Mouse (Mus musculus) embryonic facial prominence, embryonic 12.5 days (tissue): ENCODE measurements around the gene Vezt. TPM values are rescaled to one million over a fixed set of nuclear protein-coding genes. Genes with fewer than 3 reads are reported as not detected.

Experiments used
- ATAC-seq: fragments of 200-750 bp; cut with Nextera tagmentation; 2 replicates; pipeline ENCODE4 v1.8.0; 2017; ENCODE audit not compliant: insufficient number of reproducible peaks, insufficient read depth, low FRiP score, low TSS enrichment
- H3K27ac ChIP-seq: fragments of 300-500 bp; sonication (generic); 2 replicates; pipeline ENCODE4 v1.5.1; 2016; ENCODE audit warnings: mild to moderate bottlenecking
- H3K27me3 ChIP-seq: fragments of 300-500 bp; sonication (generic); 2 replicates; pipeline ENCODE4 v1.6.1; 2016; ENCODE audit warnings: mild to moderate bottlenecking, moderate library complexity
- H3K36me3 ChIP-seq: fragments of 300-500 bp; sonication (generic); 2 replicates; pipeline ENCODE4 v1.6.1; 2016; ENCODE audit warnings: mild to moderate bottlenecking
- H3K4me1 ChIP-seq: fragments of 300-500 bp; sonication (generic); 2 replicates; pipeline ENCODE4 v1.6.1; 2016
- H3K4me2 ChIP-seq: fragments of 300-500 bp; sonication (generic); replicated peaks from 2 replicates; pipeline ENCODE4 v1.6.1; 2016; ENCODE audit warnings: mild to moderate bottlenecking, moderate library complexity
- H3K4me3 ChIP-seq: fragments of 300-500 bp; sonication (generic); 2 replicates; pipeline ENCODE4 v1.5.1; 2016; ENCODE audit warnings: mild to moderate bottlenecking
- H3K9ac ChIP-seq: fragments of 300-500 bp; sonication (generic); 2 replicates; pipeline ENCODE4 v1.6.1; 2016; ENCODE audit warnings: mild to moderate bottlenecking, moderate library complexity
- H3K9me3 ChIP-seq: fragments of 300-500 bp; sonication (generic); 2 replicates; pipeline ENCODE4 v1.6.1; 2016; ENCODE audit warnings: mild to moderate bottlenecking, moderate library complexity
- WGBS: fragments of 180-500 bp; shearing (Covaris S2); methylation state at CpG from one replicate; pipeline ENCODE4 v1.1.7; 2016; 5-methylcytosine and 5-hydroxymethylcytosine counted together
- polyA plus RNA-seq: library from polyadenylated mRNA; unstranded; fragments of >200 nt; fragmentation: Nextera tagmentation; extraction: Ambion mirVana; gene quantifications from 2 replicates; pipeline ENCODE4 v1.2.1, GENCODE M21; 2016

The Vezt gene
- 35.8 and 37.6 TPM in 2 replicates for polyA plus RNA-seq

- H3K9ac ChIP-seq = peak within 1 kb of the TSS; percentile 79
- peak; percentile 99 for ATAC-seq
- peaks cover 11% of the 10 kb centered on the region for H3K4me1 ChIP-seq
- no peaks in the 10 kb centered on the region for H3K27me3 ChIP-seq
- WGBS = under 1% methylated on average over 76 of the region's 77 CpGs
- no peaks in the 10 kb centered on the region for H3K9me3 ChIP-seq
- peak within 1 kb of the TSS; percentile 72 for H3K4me2 ChIP-seq
- peak within 1 kb of the TSS; percentile 60; the same call in 1 of the 2 replicates for H3K27ac ChIP-seq
- 0 out of 2 replicates have a peak, but pooled peaks cover under 1% of the 10 kb centered on the region for H3K36me3 ChIP-seq
- H3K4me3 ChIP-seq = peak within 1 kb of the TSS; percentile 86
Measured at GRCm38 (mm10) chr10:94035658-94036374, at the start of gene Vezt, which contains the start of gene Fgd6. TSS of gene Vezt (minus strand) at chr10:94035817. TSS of gene Fgd6 (plus strand) at chr10:94036001.

GRCm38 (mm10) chr10:94082040-94082734 lies 46.6 kb upstream of the Vezt start:
- H3K4me3 ChIP-seq = no peak overlapping the region
- no peak for ATAC-seq
- peaks cover 9% of the 10 kb centered on the region for H3K4me1 ChIP-seq
- no peaks in the 10 kb centered on the region for H3K27me3 ChIP-seq
- H3K36me3 ChIP-seq = no peaks in the 10 kb centered on the region
- WGBS = 55% methylated on average over 7 of the region's 7 CpGs
- no peak overlapping the region for H3K4me2 ChIP-seq
- no peak overlapping the region for H3K27ac ChIP-seq
- H3K9me3 ChIP-seq = no peaks in the 10 kb centered on the region
- no peak overlapping the region for H3K9ac ChIP-seq

- Histone ChIP-seq H3K4me3 (no peak overlapping the region), H3K36me3 (no peaks in the 10 kb centered on the region), H3K27ac (no peak overlapping the region), H3K27me3 (no peaks in the 10 kb centered on the region), H3K4me1 (peaks cover 9% of the 10 kb centered on the region), H3K9ac (no peak overlapping the region), H3K9me3 (no peaks in the 10 kb centered on the region), H3K4me2 (no peak overlapping the region)
- no peak for ATAC-seq
- 55% methylated on average over 3 of the region's 3 CpGs for WGBS
Measured at GRCm38 (mm10) chr10:94080740-94081139, 45.1 kb upstream of the Vezt start.

DNA sequence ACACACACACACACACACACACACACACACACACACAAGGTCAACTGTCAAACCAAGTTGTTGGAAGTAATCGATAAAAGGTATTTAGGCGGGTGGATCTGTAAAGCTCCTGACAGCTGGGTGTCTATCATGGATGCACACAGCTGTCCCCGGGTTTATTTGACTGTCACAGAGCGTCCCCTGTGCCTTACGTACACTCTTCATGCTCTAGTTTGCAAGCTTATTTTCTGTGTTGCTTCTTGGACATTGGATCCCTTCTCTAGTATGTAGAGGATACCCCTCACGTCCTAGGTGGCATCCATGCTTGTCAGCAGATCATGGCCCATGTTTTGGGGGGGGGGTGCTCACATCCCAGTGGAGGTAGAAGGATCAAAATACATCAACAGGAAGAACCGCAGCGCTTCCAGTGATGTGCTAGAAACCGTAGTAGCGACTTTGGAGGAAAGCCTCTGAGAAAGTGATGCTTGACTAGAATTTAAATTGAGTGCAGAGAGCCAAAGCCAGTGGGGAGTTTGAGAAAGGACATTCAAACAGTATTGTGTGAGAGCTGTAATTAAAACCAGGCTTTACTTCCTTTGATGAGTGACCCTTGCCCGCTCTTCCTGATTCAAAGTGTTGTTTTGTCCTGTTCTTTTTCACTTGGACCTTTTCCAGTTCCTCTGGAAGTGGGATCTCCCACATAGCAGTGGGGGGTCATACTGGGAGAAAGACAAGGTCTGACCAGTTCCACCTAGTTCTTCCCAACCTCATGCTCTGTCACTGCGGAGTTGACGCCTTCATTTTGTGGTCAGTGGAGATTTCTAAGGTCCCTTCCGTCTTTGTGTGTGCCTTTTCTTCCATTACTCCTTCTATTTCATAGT lies 41.6 kb upstream of the Vezt start:
- 62% methylated on average over 14 of the region's 14 CpGs for WGBS
- no peak overlapping the region for H3K4me2 ChIP-seq
- no peaks in the 10 kb centered on the region for H3K27me3 ChIP-seq
- ATAC-seq = no peak
- H3K9me3 ChIP-seq = no peaks in the 10 kb centered on the region
- no peak overlapping the region for H3K4me3 ChIP-seq
- H3K4me1 ChIP-seq = peaks cover 19% of the 10 kb centered on the region
- H3K27ac ChIP-seq = no peak overlapping the region
- no peaks in the 10 kb centered on the region for H3K36me3 ChIP-seq
- no peak overlapping the region for H3K9ac ChIP-seq

- Histone ChIP-seq H3K27me3 (no peaks in the 10 kb centered on the region), H3K9ac (no peak overlapping the region), H3K4me2 (no peak overlapping the region), H3K27ac (peak overlapping the region; percentile 71), H3K4me1 (peaks cover 23% of the 10 kb centered on the region), H3K36me3 (no peaks in the 10 kb centered on the region), H3K9me3 (no peaks in the 10 kb centered on the region), H3K4me3 (no peak overlapping the region)
- ATAC-seq = no peak
- 58% methylated on average over 4 of the region's 4 CpGs for WGBS
Measured at GRCm38 (mm10) chr10:94072916-94073465, 37.4 kb upstream of the Vezt start.

DNA sequence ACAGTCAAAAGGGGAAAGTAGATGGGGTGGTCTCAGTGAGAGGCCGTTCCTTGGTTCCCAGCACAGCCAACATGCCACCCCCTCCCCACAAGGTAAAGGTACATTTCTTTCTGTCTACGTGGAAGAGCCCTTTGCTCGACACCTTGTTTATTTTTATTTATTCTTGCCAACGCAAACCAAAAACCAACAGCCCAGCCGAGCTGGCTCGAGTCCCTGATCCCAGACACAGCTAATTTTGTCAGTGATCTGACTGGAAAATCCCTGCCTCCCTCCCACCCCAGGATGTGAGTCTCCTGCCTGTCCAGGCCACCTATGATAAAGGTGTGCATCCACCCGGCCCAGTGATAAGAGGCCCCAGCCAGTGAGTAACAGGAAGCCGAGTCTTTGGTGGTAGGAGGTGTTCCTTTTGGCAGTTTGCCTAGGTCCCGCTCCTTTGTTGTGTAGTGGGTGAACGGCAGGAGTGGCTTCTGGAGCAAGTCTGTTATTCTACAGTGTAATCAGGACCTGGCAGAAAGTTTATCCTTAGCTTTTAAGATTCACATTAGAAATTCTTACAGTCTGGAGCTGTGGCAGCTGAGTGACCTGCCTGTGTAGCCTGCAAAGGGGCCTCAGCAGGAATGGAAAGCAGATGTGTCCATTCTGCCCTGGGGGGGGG lies 36.8 kb upstream of the Vezt start:
- H3K9me3 ChIP-seq = no peaks in the 10 kb centered on the region
- H3K27ac ChIP-seq = peak overlapping the region; percentile 71
- no peak overlapping the region for H3K9ac ChIP-seq
- H3K27me3 ChIP-seq = no peaks in the 10 kb centered on the region
- no peak overlapping the region for H3K4me3 ChIP-seq
- WGBS = 37% methylated on average over 10 of the region's 10 CpGs
- ATAC-seq = no peak
- no peaks in the 10 kb centered on the region for H3K36me3 ChIP-seq
- H3K4me2 ChIP-seq = 0 out of 2 replicates have a peak overlapping the region, but pooled peaks have one; percentile 18
- H3K4me1 ChIP-seq = peaks cover 22% of the 10 kb centered on the region

GRCm38 (mm10) chr10:94071641-94072040 lies 36.0 kb upstream of the Vezt start:
- ATAC-seq = no peak
- no peak overlapping the region for H3K27ac ChIP-seq
- H3K4me3 ChIP-seq = no peak overlapping the region
- H3K4me2 ChIP-seq = no peak overlapping the region
- H3K36me3 ChIP-seq = no peaks in the 10 kb centered on the region
- H3K4me1 ChIP-seq = peaks cover 17% of the 10 kb centered on the region
- 53% methylated on average over 7 of the region's 7 CpGs for WGBS
- H3K9ac ChIP-seq = no peak overlapping the region
- no peaks in the 10 kb centered on the region for H3K27me3 ChIP-seq
- no peaks in the 10 kb centered on the region for H3K9me3 ChIP-seq

GRCm38 (mm10) chr10:94068701-94069100 lies 33.1 kb upstream of the Vezt start:
- Histone ChIP-seq H3K4me1 (peaks cover 21% of the 10 kb centered on the region), H3K9me3 (no peaks in the 10 kb centered on the region), H3K4me2 (no peak overlapping the region), H3K36me3 (no peaks in the 10 kb centered on the region), H3K9ac (no peak overlapping the region), H3K27ac (no peak overlapping the region), H3K27me3 (no peaks in the 10 kb centered on the region), H3K4me3 (no peak overlapping the region)
- 88% methylated on average over 5 of the region's 5 CpGs for WGBS
- ATAC-seq = no peak

- Histone ChIP-seq H3K9ac (no peak overlapping the region), H3K9me3 (no peaks in the 10 kb centered on the region), H3K27ac (no peak overlapping the region), H3K27me3 (no peaks in the 10 kb centered on the region), H3K4me3 (no peak overlapping the region), H3K36me3 (no peaks in the 10 kb centered on the region), H3K4me2 (no peak overlapping the region), H3K4me1 (peaks cover 6% of the 10 kb centered on the region; the same call in 1 of the 2 replicates)
- whole genome bisulfite sequencing = 77% methylated on average over 3 of the region's 3 CpGs
- no peak for ATAC-seq
Measured at GRCm38 (mm10) chr10:94066896-94067295, 31.3 kb upstream of the Vezt start.

DNA sequence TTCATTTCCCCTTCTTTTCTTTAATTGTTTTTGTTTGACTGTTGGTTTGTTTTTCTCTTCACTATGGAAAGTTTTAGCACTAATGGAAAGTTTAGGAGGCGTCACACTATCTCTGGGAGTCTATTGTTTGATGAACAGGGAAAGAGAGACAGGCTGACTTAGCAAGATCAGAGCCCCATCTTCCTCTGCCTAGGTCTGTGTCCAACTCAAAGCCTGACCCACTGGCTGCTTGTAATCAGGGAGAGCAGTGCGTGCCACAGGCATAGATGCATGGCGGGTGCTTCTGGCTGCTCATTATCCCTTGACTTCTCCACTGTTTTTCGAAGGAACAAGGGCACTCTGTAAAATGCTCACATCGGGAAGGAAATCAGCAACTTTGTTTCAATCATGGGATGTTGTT lies 26.7 kb upstream of the Vezt start:
- WGBS = 55% methylated on average over 5 of the region's 5 CpGs
- no peak overlapping the region for H3K4me3 ChIP-seq
- no peaks in the 10 kb centered on the region for H3K9me3 ChIP-seq
- no peaks in the 10 kb centered on the region for H3K36me3 ChIP-seq
- no peak overlapping the region for H3K27ac ChIP-seq
- H3K27me3 ChIP-seq = no peaks in the 10 kb centered on the region
- 0 out of 2 replicates have a peak, but pooled peaks cover 4% of the 10 kb centered on the region for H3K4me1 ChIP-seq
- H3K4me2 ChIP-seq = no peak overlapping the region
- H3K9ac ChIP-seq = no peak overlapping the region
- ATAC-seq = no peak

DNA sequence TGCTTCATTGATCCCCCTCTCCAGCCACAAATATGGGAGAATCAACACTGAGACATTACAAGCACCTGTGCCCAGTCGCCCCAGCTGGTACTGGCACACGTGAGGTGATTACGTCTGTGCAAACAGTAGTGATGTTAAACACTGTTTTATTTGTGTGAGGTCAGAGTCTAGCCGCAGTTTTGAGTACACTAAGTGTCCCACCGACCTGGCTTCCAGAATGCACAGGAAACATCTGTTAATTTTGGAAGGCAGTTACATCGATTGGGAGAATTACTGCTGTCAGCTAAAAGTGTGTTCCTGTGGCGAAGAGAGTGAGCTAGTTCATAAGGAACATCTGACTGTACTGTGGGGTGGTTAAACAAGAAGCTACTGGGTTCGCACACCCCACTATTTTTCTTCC lies 24.6 kb upstream of the Vezt start:
- no peak overlapping the region for H3K4me3 ChIP-seq
- H3K27me3 ChIP-seq = no peaks in the 10 kb centered on the region
- no peaks in the 10 kb centered on the region for H3K36me3 ChIP-seq
- no peaks in the 10 kb centered on the region for H3K9me3 ChIP-seq
- H3K27ac ChIP-seq = no peak overlapping the region
- no peak overlapping the region for H3K4me2 ChIP-seq
- 69% methylated on average over 8 of the region's 8 CpGs for WGBS
- no peak for ATAC-seq
- H3K4me1 ChIP-seq = 0 out of 2 replicates have a peak, but pooled peaks cover 4% of the 10 kb centered on the region
- no peak overlapping the region for H3K9ac ChIP-seq
